ENCODE assay signal across 8 mouse cellular contexts in the genomic region with DNA sequence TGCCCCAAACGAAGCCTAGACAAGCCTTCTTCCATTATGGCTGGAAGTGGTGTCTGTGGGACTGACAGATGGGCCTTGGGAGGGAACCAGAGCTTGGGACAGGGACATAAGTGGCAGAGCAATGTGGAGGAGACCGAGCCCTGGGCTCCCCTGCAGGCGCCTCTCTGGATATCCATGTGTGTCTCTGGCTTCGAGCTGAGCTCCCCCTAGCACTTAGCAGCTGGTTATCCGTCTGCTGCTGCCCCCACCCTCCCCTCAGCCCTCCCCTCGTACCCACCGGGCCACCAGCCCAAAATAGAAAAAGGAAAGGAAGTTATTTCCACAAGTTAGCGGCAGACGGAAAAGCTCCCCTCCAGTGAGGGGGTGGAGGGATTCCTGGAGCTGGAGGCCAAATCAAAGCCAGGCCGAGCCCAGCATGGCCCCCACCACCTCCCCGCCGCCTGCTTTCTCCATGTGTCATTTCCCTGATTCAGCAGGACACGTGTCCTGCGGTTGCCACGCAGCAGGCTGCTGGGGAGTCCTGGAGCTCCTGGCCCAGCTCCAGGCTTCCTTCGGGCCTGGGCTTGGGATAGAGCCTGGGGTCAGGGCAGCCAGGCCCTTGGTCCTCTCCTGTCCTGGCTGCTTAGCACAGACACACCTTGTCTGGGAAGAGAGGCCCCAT. TPM values are rescaled to one million over a fixed set of nuclear protein-coding genes. Genes with fewer than 3 reads are reported as not detected.
DNase-seq lines count a peak whose midpoint lies in the region; ATAC-seq and TF ChIP-seq lines count a peak whose summit lies in the region.

No protein-coding gene starts in this region.

- H3K9me3 ChIP-seq in embryonic facial prominence, embryonic 10.5 days = no peaks in the 10 kb centered on the region
- no peaks in the 10 kb centered on the region for H3K9me3 ChIP-seq in intestine, embryonic 16.5 days (ENCODE audit: control insufficient read depth, low read length)
- no peaks in the 10 kb centered on the region for H3K9me3 ChIP-seq in limb, embryonic 14.5 days (ENCODE audit: control insufficient read depth, low read length)
- H3K9me3 ChIP-seq in midbrain, embryonic 16.5 days (replicated peaks; ENCODE audit: control insufficient read depth, low read length, poor library complexity, severe bottlenecking) = no peaks in the 10 kb centered on the region

- peak overlapping the region; percentile 1; the same call in 1 of the 2 replicates for H3K4me2 ChIP-seq in intestine, embryonic 16.5 days (ENCODE audit: low read depth, low read length)
- peak overlapping the region; percentile 40 for H3K4me2 ChIP-seq in limb, embryonic 14.5 days (replicated peaks; ENCODE audit: low read depth, low read length, severe bottlenecking)
- no peak overlapping the region for H3K4me2 ChIP-seq in midbrain, embryonic 16.5 days (ENCODE audit: low read length)

- H3K27ac ChIP-seq in embryonic facial prominence, embryonic 10.5 days (replicated peaks) = peak overlapping the region; percentile 85
- H3K27ac ChIP-seq in intestine, embryonic 16.5 days (ENCODE audit: low read length) = peak overlapping the region; percentile 91
- H3K27ac ChIP-seq in limb, embryonic 14.5 days (replicated peaks; ENCODE audit: low read depth, low read length) = peak overlapping the region; percentile 92
- no peak overlapping the region for H3K27ac ChIP-seq in midbrain, embryonic 16.5 days (ENCODE audit: low read length)

- peaks cover 50% of the 10 kb centered on the region for H3K36me3 ChIP-seq in embryonic facial prominence, embryonic 10.5 days (replicated peaks)
- no peaks in the 10 kb centered on the region for H3K36me3 ChIP-seq in intestine, embryonic 16.5 days (ENCODE audit: control insufficient read depth, insufficient read depth, low read length)
- peaks cover 42% of the 10 kb centered on the region for H3K36me3 ChIP-seq in limb, embryonic 14.5 days (ENCODE audit: control insufficient read depth, insufficient read depth, low read length)
- H3K36me3 ChIP-seq in midbrain, embryonic 16.5 days (ENCODE audit: control insufficient read depth, insufficient read depth, low read length) = peaks cover 19% of the 10 kb centered on the region

- H3K4me1 ChIP-seq in lung, adult 2 months (ENCODE audit: control insufficient read depth, insufficient read depth, low read length) = peaks cover 6% of the 10 kb centered on the region; the same call in 1 of the 2 replicates
- H3K4me1 ChIP-seq in embryonic facial prominence, embryonic 10.5 days = peaks cover 65% of the 10 kb centered on the region
- peaks cover 29% of the 10 kb centered on the region for H3K4me1 ChIP-seq in intestine, embryonic 16.5 days (ENCODE audit: control insufficient read depth, insufficient read depth, low read length)
- peaks cover 33% of the 10 kb centered on the region for H3K4me1 ChIP-seq in limb, embryonic 14.5 days (ENCODE audit: control insufficient read depth, insufficient read depth, low read length)
- H3K4me1 ChIP-seq in midbrain, embryonic 16.5 days (ENCODE audit: control insufficient read depth, insufficient read depth, low read length) = peaks cover 10% of the 10 kb centered on the region

- peak; percentile 66 to 76 for DNase-seq in lung, adult 18-20 months
- no peak for DNase-seq in lung, adult 2 months
- peak; percentile 86 for DNase-seq in embryonic facial prominence, embryonic 10.5 days (ENCODE audit: low spot score)
- peak; percentile 84 to 93 for DNase-seq in heart, adult 18-20 months
- DNase-seq in limb, embryonic 14.5 days (ENCODE audit: low spot score) = peak; percentile 92
- no peak for DNase-seq in thymus, postnatal 10 days (ENCODE audit: low spot score in 2 of 2)

- ATAC-seq in intestine, embryonic 16.5 days = peak; percentile 89
- peak; percentile 87 for ATAC-seq in limb, embryonic 14.5 days (ENCODE audit: low FRiP score, low read depth)
- peak; percentile 67 for ATAC-seq in midbrain, embryonic 16.5 days

- H3K9ac ChIP-seq in intestine, embryonic 16.5 days (ENCODE audit: low read depth, low read length) = peak overlapping the region; percentile 1; the same call in 1 of the 2 replicates
- peak overlapping the region; percentile 44 for H3K9ac ChIP-seq in limb, embryonic 14.5 days (ENCODE audit: low read depth, low read length, severe bottlenecking)
- H3K9ac ChIP-seq in midbrain, embryonic 16.5 days (ENCODE audit: low read depth, low read length) = no peak overlapping the region

- WGBS in lung, adult 2 months = 16% methylated on average over 16 of the region's 16 CpGs
- WGBS in embryonic facial prominence, embryonic 10.5 days = 12% methylated on average over 16 of the region's 16 CpGs
- 23% methylated on average over 16 of the region's 16 CpGs for WGBS in intestine, embryonic 16.5 days
- 3% methylated on average over 15 of the region's 16 CpGs for WGBS in limb, embryonic 14.5 days
- WGBS in midbrain, embryonic 16.5 days = 7% methylated on average over 14 of the region's 16 CpGs

- TF ChIP-seq CTCF in lung, adult 2 months (IDR thresholded peaks at IDR 0.05; ENCODE audit: insufficient read depth, low read length) = no peak

- H3K27me3 ChIP-seq in embryonic facial prominence, embryonic 10.5 days (replicated peaks; ENCODE audit: low read depth, poor library complexity, severe bottlenecking) = 0 out of 2 replicates have a peak, but pooled peaks cover 1% of the 10 kb centered on the region
- no peaks in the 10 kb centered on the region for H3K27me3 ChIP-seq in intestine, embryonic 16.5 days (replicated peaks; ENCODE audit: control insufficient read depth, insufficient read depth, low read length)
- H3K27me3 ChIP-seq in limb, embryonic 14.5 days (ENCODE audit: control insufficient read depth, insufficient read depth, low read length) = no peaks in the 10 kb centered on the region
- H3K27me3 ChIP-seq in midbrain, embryonic 16.5 days (ENCODE audit: control insufficient read depth, insufficient read depth, low read depth, low read length) = no peaks in the 10 kb centered on the region

- no peak overlapping the region for H3K4me3 ChIP-seq in lung, adult 2 months (replicated peaks; ENCODE audit: extremely low read depth, low read depth, low read length)
- H3K4me3 ChIP-seq in embryonic facial prominence, embryonic 10.5 days = peak overlapping the region; percentile 28
- H3K4me3 ChIP-seq in intestine, embryonic 16.5 days (ENCODE audit: low read length) = no peak overlapping the region
- H3K4me3 ChIP-seq in limb, embryonic 14.5 days (replicated peaks; ENCODE audit: low read length) = no peak overlapping the region
- no peak overlapping the region for H3K4me3 ChIP-seq in midbrain, embryonic 16.5 days (ENCODE audit: low read depth, low read length)

- TF ChIP-seq POLR2A in lung, adult 2 months (IDR thresholded peaks at IDR 0.05; ENCODE audit: borderline replicate concordance, extremely low read depth, low read depth, low read length) = no peak
- TF ChIP-seq POLR2A in limb, embryonic 14.5 days (IDR thresholded peaks at IDR 0.05; ENCODE audit: borderline replicate concordance, extremely low read depth, insufficient read depth, insufficient read length) = no peak

RNA-seq across cellular contexts. Expression of gene Mrps23, which starts 23.1 kb away (rescaled TPM):
- polyA plus RNA-seq in lung, adult 2 months (2012; rRNA removed) = 23.3 and 39.0 TPM in 2 replicates
- polyA plus RNA-seq in embryonic facial prominence, embryonic 10.5 days (2016; fragmentation: Nextera tagmentation; extraction: Ambion mirVana) = 60.4 and 71.7 TPM in 2 replicates
- 100 to 1,000 TPM; 327 to 375 TPM for total RNA-seq in heart, adult 18-20 months (2021)
- 56.3 and 63.9 TPM in 2 replicates for polyA plus RNA-seq in intestine, embryonic 16.5 days (2015; fragmentation: Nextera tagmentation; extraction: Ambion mirVana)
- 46.9 and 63.5 TPM in 2 replicates for polyA plus RNA-seq in limb, embryonic 14.5 days (2012; rRNA removed)
- 60.2 and 64.7 TPM in 2 replicates for polyA plus RNA-seq in limb, embryonic 14.5 days (2014; fragmentation: Nextera tagmentation; extraction: Ambion mirVana)
- 65.4 and 66.9 TPM in 2 replicates for polyA plus RNA-seq in midbrain, embryonic 16.5 days (2015; fragmentation: Nextera tagmentation; extraction: Ambion mirVana)

Comparison
In these comparisons a context has a peak if more than half of its experiments do, and no peak if none do; other contexts are left out.
1. DNase-seq: peak in lung, adult 18-20 months (2 of 2), embryonic facial prominence, embryonic 10.5 days (single experiment), heart, adult 18-20 months (2 of 2) and limb, embryonic 14.5 days (single experiment); none in lung, adult 2 months (single experiment) and thymus, postnatal 10 days (0 of 2).
2. Peak in every context shown above with its lines, with median percentiles within 50 percentile points of each other: ATAC-seq.